Mouse (Mus musculus) midbrain, embryonic 16.5 days (tissue): ENCODE results near the gene Erich4. TPM values are rescaled to one million over a fixed set of nuclear protein-coding genes. Genes with fewer than 3 reads are reported as not detected.

Experiments used
- ATAC-seq: fragments of 200-750 bp; cut with Nextera tagmentation; 2 replicates; pipeline ENCODE4 v1.8.0; 2017; ENCODE audit warnings: moderate TSS enrichment
- H3K27ac ChIP-seq: fragments of 300-500 bp; sonication (generic); 2 replicates; pipeline ENCODE4 v1.5.1; 2014; ENCODE audit warnings: mild to moderate bottlenecking, low read length, mixed read lengths
- H3K27me3 ChIP-seq: fragments of 300-500 bp; sonication (generic); 2 replicates; pipeline ENCODE4 v1.6.1; 2014; ENCODE audit warnings: low read depth, low read length, mixed read lengths; ENCODE audit not compliant: control insufficient read depth, insufficient read depth
- H3K36me3 ChIP-seq: fragments of 300-500 bp; sonication (generic); 2 replicates; pipeline ENCODE4 v1.6.1; 2014; ENCODE audit warnings: mild to moderate bottlenecking, low read length, moderate library complexity, mixed read lengths; ENCODE audit not compliant: control insufficient read depth, insufficient read depth
- H3K4me1 ChIP-seq: fragments of 300-500 bp; sonication (generic); 2 replicates; pipeline ENCODE4 v1.6.1; 2014; ENCODE audit warnings: mild to moderate bottlenecking, low read length, mixed read lengths; ENCODE audit not compliant: control insufficient read depth, insufficient read depth
- H3K4me2 ChIP-seq: fragments of 300-500 bp; sonication (generic); 2 replicates; pipeline ENCODE4 v1.6.1; 2014; ENCODE audit warnings: mild to moderate bottlenecking, low read length, mixed read lengths
- H3K4me3 ChIP-seq: fragments of 300-500 bp; sonication (generic); 2 replicates; pipeline ENCODE4 v1.5.1; 2014; ENCODE audit warnings: low read depth, mild to moderate bottlenecking, low read length, moderate library complexity, mixed read lengths
- H3K9ac ChIP-seq: fragments of 300-500 bp; sonication (generic); 2 replicates; pipeline ENCODE4 v1.6.1; 2014; ENCODE audit warnings: low read depth, low read length, mixed read lengths
- H3K9me3 ChIP-seq: fragments of 300-500 bp; sonication (generic); replicated peaks from 2 replicates; pipeline ENCODE4 v1.6.1; 2014; ENCODE audit warnings: mild to moderate bottlenecking, low read length, mixed read lengths; ENCODE audit not compliant: control insufficient read depth, poor library complexity, severe bottlenecking
- WGBS: fragments of 180-500 bp; shearing (Covaris S2); extraction: QIAGEN DNeasy Blood & Tissue Kit; methylation state at CpG from one replicate; pipeline ENCODE4 v1.1.7; 2014; 5-methylcytosine and 5-hydroxymethylcytosine counted together
- polyA plus RNA-seq: library from polyadenylated mRNA; unstranded; fragments of >200 nt; fragmentation: Nextera tagmentation; extraction: Ambion mirVana; gene quantifications from 2 replicates; pipeline ENCODE4 v1.2.1, GENCODE M21; 2015

The Erich4 gene
- polyA plus RNA-seq, 1 experiment from 2014 or later: not detected

GRCm38 (mm10) chr7:25617376-25618160 lies 1.9 kb upstream of the Erich4 start:
- peaks cover 6% of the 10 kb centered on the region for H3K4me1 ChIP-seq
- H3K9ac ChIP-seq: no peak overlapping the region
- H3K36me3 ChIP-seq: no peaks in the 10 kb centered on the region
- no peak for ATAC-seq
- no peaks in the 10 kb centered on the region for H3K27me3 ChIP-seq
- no peak overlapping the region for H3K27ac ChIP-seq
- H3K9me3 ChIP-seq: no peaks in the 10 kb centered on the region
- H3K4me3 ChIP-seq: no peak overlapping the region
- 86% methylated on average over 10 of the region's 10 CpGs for whole genome bisulfite sequencing
- no peak overlapping the region for H3K4me2 ChIP-seq

DNA sequence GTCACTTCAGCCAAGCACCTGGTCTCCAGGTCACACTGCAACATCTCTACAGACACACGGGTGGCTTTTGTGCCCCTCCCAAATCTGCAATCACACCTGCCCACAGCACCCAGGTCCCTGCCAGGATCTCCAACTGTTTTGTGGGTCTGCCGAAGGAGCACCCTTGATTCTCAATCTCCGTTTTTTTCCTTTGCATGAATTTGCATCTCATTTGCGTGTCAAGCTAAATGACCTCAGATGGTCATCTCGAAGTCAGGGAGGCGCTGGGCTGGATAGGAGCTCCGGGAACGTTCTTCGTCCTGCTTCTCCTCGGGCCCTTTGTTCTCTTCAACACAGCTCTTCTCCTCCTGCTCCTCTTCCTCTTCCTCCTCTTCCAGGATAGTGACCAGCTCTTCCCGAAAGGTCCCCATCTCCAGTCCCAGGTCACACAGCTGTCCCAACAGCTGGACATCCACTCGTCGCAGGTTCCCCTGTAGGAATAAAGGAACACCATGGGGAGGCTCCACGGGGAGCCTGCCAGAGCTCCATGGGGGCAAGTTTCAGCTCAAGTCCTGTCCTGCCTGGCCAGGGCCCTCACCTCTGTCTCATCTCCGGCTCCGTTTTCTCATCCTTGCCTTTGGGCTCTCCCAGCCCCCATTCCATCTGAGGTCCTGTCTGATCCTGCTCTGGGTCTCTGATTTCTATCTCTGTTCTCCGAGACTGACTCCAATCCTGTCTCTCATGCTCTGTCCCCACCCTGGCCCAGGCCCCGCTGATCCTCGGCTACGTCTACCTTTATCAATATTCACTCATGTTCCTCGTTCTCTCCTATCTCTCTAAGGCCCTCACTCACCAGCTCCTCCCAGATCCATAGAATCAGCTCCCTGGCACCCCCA lies 624 bp downstream of the Erich4 start:
- H3K9me3 ChIP-seq: no peaks in the 10 kb centered on the region
- no peak overlapping the region for H3K27ac ChIP-seq
- H3K9ac ChIP-seq: no peak overlapping the region
- H3K4me2 ChIP-seq: no peak overlapping the region
- 73% methylated on average over 21 of the region's 21 CpGs for WGBS
- no peaks in the 10 kb centered on the region for H3K36me3 ChIP-seq
- no peak overlapping the region for H3K4me3 ChIP-seq
- ATAC-seq: no peak
- H3K27me3 ChIP-seq: no peaks in the 10 kb centered on the region
- H3K4me1 ChIP-seq: peaks cover 5% of the 10 kb centered on the region

DNA sequence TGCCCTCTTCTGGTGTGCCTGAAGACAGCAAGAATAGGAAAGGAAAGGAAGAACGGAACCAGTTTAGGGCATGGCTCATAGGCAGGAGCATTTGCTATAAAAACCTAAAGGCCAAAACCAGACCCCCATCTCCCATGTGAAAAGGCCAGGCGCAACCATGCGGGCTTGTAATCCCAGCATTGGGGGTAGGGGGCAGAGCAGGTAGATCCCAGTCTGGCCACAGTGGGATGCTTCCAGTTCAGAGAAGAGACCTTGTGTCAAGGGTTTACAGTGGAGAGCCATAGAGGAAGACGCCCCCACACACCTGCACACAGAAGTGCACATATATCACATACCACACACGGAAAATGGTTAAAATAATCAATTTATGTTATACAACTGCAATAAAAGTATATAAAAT lies 1.6 kb downstream of the Erich4 start:
- Histone ChIP-seq H3K9me3 (no peaks in the 10 kb centered on the region), H3K27ac (no peak overlapping the region), H3K4me1 (no peaks in the 10 kb centered on the region), H3K4me2 (no peak overlapping the region), H3K4me3 (no peak overlapping the region), H3K27me3 (no peaks in the 10 kb centered on the region), H3K36me3 (no peaks in the 10 kb centered on the region), H3K9ac (no peak overlapping the region)
- WGBS: 92% methylated on average over 5 of the region's 5 CpGs
- ATAC-seq: no peak

GRCm38 (mm10) chr7:25611501-25611900 lies 4.2 kb downstream of the Erich4 start:
- 0 out of 2 replicates have a peak, but pooled peaks cover 2% of the 10 kb centered on the region for H3K9me3 ChIP-seq
- no peaks in the 10 kb centered on the region for H3K27me3 ChIP-seq
- H3K9ac ChIP-seq: no peak overlapping the region
- H3K4me1 ChIP-seq: no peaks in the 10 kb centered on the region
- no peak overlapping the region for H3K27ac ChIP-seq
- 36% methylated on average over 7 of the region's 7 CpGs for WGBS
- no peak overlapping the region for H3K4me2 ChIP-seq
- ATAC-seq: no peak
- H3K36me3 ChIP-seq: no peaks in the 10 kb centered on the region
- no peak overlapping the region for H3K4me3 ChIP-seq

DNA sequence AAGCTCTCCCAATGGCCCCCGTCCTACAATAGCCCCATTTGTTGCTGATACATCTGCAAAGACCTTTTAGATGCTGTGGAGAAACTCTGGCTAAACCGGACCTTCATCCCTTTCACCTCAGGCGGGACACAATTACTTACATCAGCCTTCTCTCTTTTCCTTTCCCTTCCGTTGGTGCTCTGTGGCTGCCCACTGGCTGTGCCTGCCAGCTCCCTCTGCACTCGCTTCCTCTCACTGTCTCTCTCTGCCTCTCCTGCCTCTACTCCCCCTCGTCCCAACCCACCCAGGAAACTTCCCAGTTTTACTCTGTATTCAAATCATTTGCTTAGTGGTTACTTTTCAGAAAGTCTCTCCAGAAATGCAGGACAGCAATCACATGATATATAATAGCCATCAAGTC lies 5.6 kb downstream of the Erich4 start:
- Histone ChIP-seq H3K36me3 (no peaks in the 10 kb centered on the region), H3K9ac (no peak overlapping the region), H3K4me2 (no peak overlapping the region), H3K27me3 (no peaks in the 10 kb centered on the region), H3K27ac (no peak overlapping the region), H3K9me3 (0 out of 2 replicates have a peak, but pooled peaks cover 2% of the 10 kb centered on the region), H3K4me1 (no peaks in the 10 kb centered on the region), H3K4me3 (no peak overlapping the region)
- no peak for ATAC-seq
- 29% methylated on average over 6 of the region's 6 CpGs for WGBS

DNA sequence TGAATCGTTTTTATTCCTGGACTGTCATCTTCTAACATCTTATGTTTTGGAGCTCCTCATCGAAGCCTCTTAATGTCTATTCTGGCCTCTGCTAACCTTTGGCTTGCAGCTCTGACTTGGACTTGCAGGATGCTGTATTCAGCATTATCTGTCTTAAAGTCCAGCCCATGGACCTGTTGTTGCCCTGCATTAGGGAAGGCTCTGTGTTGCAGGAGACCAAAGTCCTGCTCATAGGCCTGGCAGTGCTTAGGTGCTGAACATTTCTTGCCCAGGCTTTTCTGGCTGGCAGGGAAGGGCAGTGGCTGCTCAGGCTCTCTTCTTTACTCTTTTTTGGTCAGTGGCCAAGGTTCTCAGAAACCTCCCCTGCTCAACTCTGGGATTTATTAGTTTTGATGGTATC lies 8.5 kb downstream of the Erich4 start:
- Histone ChIP-seq H3K4me3 (no peak overlapping the region), H3K9ac (no peak overlapping the region), H3K27me3 (no peaks in the 10 kb centered on the region), H3K27ac (no peak overlapping the region), H3K4me2 (no peak overlapping the region), H3K36me3 (no peaks in the 10 kb centered on the region), H3K4me1 (no peaks in the 10 kb centered on the region), H3K9me3 (0 out of 2 replicates have a peak, but pooled peaks cover 2% of the 10 kb centered on the region)
- no peak for ATAC-seq
- WGBS: 80% methylated on average over 2 of the region's 2 CpGs

DNA sequence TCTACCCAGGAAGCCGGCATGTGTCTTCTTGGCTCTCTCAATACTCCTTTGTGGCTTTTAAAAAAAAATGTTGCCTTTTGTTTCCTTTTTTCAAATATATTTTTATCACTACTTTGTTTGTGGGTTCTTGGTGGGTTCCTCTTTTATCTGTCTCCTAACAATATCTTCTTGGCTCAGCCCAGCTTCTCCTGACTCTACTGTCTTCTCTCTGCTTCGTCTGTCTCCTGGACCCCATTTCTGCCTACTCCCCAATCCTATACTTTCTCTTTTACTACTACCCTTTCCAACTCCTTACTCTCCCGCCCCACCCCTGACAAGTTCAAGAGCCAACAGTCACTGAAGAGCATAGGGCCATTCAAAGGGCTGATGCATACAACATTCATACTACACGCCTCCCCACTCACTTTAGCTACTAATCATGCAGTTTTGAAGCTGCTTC lies 9.0 kb downstream of the Erich4 start:
- H3K9me3 ChIP-seq: 0 out of 2 replicates have a peak, but pooled peaks cover 2% of the 10 kb centered on the region
- WGBS: 86% methylated on average over 4 of the region's 4 CpGs
- ATAC-seq: no peak
- H3K4me2 ChIP-seq: no peak overlapping the region
- H3K4me3 ChIP-seq: no peak overlapping the region
- H3K9ac ChIP-seq: no peak overlapping the region
- H3K4me1 ChIP-seq: no peaks in the 10 kb centered on the region
- H3K36me3 ChIP-seq: no peaks in the 10 kb centered on the region
- H3K27me3 ChIP-seq: no peaks in the 10 kb centered on the region
- no peak overlapping the region for H3K27ac ChIP-seq

GRCm38 (mm10) chr7:25601346-25601745 lies 14.3 kb downstream of the Erich4 start:
- H3K4me2 ChIP-seq: no peak overlapping the region
- ATAC-seq: no peak
- no peak overlapping the region for H3K9ac ChIP-seq
- H3K4me3 ChIP-seq: no peak overlapping the region
- H3K4me1 ChIP-seq: no peaks in the 10 kb centered on the region
- no peaks in the 10 kb centered on the region for H3K27me3 ChIP-seq
- 90% methylated on average over 16 of the region's 16 CpGs for WGBS
- no peaks in the 10 kb centered on the region for H3K9me3 ChIP-seq
- no peak overlapping the region for H3K27ac ChIP-seq
- no peaks in the 10 kb centered on the region for H3K36me3 ChIP-seq

DNA sequence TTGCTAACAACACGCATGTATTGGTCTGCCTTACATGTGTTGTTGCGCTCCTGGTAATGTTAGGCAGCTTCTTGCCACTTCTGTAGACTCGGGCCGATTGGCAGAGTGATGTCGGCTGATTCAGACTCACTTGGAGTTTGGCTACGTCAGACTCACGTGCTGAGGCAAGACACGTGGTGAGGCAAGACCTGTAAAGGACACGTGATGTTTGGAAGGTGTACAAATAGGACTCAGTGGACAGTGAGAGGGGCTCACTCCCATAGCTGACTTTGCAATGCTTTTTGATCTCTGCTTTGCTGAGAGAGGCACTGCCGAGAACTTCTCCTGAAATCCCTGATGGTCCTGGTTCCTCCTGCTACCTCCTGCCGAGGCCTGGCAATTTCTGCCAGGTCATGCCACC lies 15.0 kb downstream of the Erich4 start:
- 89% methylated on average over 11 of the region's 11 CpGs for WGBS
- Histone ChIP-seq H3K27ac (no peak overlapping the region), H3K9me3 (no peaks in the 10 kb centered on the region), H3K9ac (no peak overlapping the region), H3K36me3 (no peaks in the 10 kb centered on the region), H3K4me2 (no peak overlapping the region), H3K4me3 (no peak overlapping the region), H3K27me3 (no peaks in the 10 kb centered on the region), H3K4me1 (no peaks in the 10 kb centered on the region)
- ATAC-seq: no peak
